Mouse (Mus musculus): ENCODE data around the gene Zfp622. TPM values are rescaled to one million over a fixed set of nuclear protein-coding genes. Genes with fewer than 3 reads are reported as not detected.
A peak's percentile ranks its signal among the peaks of the same experiment; 100 is the strongest.
"Not testable (repeated sequence)": the region's sequence is repeated elsewhere in the genome, so short reads cannot be mapped to it uniquely, and the experiment has no call there.

Zfp622 gene
- polyA plus RNA-seq, 1 experiment from 2014 or later = 31.1 TPM

DNA sequence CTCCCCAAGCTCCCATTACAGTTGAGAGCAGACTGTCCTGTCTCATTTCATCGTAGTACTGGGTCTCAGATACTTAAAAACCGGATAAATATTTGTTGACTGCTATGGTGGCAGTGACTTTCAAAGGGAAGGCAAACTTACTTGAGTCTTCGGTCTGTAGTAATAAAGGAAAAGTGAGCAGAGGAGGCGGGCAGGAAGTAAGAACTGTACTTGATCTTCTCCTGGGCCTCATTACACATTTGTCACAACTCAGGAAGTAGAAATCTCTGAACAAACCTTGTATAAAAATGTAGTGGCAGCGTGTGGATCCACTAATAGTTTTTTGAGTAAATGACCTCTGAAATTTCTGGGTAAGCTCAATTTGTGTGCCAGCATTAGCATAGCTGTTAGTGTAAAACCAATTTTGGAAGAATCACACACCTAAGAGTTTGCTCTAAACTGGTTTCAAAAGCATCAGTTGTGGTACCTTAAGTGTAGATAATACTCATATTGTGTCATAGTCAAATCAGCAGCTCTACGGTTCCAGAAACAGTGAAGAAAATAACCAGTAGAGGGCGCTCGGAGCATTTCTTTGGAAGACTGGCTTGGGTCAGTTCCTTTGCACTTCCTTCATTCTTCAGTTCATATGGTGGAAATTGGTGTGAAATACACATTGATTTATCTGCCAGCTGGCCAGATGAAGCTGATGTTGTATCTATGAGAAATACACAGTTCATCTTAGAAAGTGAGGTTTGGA, 9.0 kb downstream of the Zfp622 start:
- peak; percentile 45; the same call in 1 of the 2 replicates for ATAC-seq
- no peaks in the 10 kb centered on the region for H3K9me3 ChIP-seq (ENCODE audit: control insufficient read depth, low read length)
- no peaks in the 10 kb centered on the region; the same call in 1 of the 2 replicates for H3K4me1 ChIP-seq (ENCODE audit: control insufficient read depth, insufficient read depth, low read depth, low read length)
- no peak overlapping the region for H3K27ac ChIP-seq (ENCODE audit: low read depth, low read length)
- H3K36me3 ChIP-seq (ENCODE audit: control insufficient read depth, insufficient read depth, low read length) = peaks cover 8% of the 10 kb centered on the region; the same call in 1 of the 2 replicates
- H3K4me2 ChIP-seq (ENCODE audit: low read length) = no peak overlapping the region
- no peak overlapping the region for H3K4me3 ChIP-seq (ENCODE audit: low read length)
- H3K9ac ChIP-seq (ENCODE audit: low read depth, low read length) = no peak overlapping the region
- no peaks in the 10 kb centered on the region for H3K27me3 ChIP-seq (replicated peaks; ENCODE audit: control insufficient read depth, insufficient read depth, low read length)
- WGBS = 60% methylated on average over 8 of the region's 8 CpGs

DNA sequence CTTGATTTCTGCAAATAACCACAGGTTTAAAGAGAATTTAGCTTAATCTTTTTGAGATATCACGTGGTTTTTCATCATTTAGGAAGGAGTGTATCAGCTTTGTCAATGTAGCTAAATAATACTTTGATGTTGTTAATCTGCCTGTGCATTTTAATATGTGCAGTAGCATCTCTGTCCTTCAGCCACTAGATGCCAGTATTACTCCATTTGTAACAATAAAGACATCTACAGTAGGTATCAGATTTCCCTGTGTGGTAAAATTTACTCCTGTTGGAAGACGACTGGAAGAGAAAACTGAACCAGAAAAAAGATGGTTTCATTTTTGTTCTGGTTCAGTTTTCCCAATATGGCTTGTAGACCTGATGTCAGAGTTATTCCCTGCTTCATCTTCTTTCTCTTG, 11.4 kb downstream of the Zfp622 start:
- no peak overlapping the region for H3K4me2 ChIP-seq (ENCODE audit: low read length)
- no peak overlapping the region for H3K4me3 ChIP-seq (ENCODE audit: low read length)
- H3K27me3 ChIP-seq (replicated peaks; ENCODE audit: control insufficient read depth, insufficient read depth, low read length) = no peaks in the 10 kb centered on the region
- no peak overlapping the region for H3K9ac ChIP-seq (ENCODE audit: low read depth, low read length)
- 0 out of 2 replicates have a peak, but pooled peaks have one; percentile 57 for ATAC-seq
- no peak overlapping the region for H3K27ac ChIP-seq (ENCODE audit: low read depth, low read length)
- peaks cover 6% of the 10 kb centered on the region; the same call in 1 of the 2 replicates for H3K36me3 ChIP-seq (ENCODE audit: control insufficient read depth, insufficient read depth, low read length)
- H3K9me3 ChIP-seq (ENCODE audit: control insufficient read depth, low read length) = no peaks in the 10 kb centered on the region
- WGBS = 44% methylated on average over 2 of the region's 2 CpGs
- no peaks in the 10 kb centered on the region for H3K4me1 ChIP-seq (ENCODE audit: control insufficient read depth, insufficient read depth, low read depth, low read length)

DNA sequence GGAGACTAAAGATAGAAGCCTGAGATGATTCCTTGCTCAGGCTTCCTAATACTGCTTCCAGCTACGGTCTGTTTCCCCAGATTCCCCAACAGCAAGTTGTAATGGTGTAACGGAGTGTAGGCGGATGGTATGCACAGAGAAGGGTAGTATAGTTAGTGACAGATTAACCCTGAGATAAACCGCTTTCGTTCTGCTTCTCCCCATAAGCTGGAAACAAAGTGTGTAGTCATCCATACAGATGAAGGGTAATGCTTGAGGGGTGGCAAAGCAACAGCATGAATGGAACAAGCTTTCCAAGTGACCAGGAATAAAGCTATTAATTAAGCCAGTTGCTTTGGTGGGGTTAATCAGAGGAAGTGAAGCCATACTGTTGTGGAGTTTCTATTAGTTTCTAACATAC, 15.4 kb downstream of the Zfp622 start:
- H3K36me3 ChIP-seq (ENCODE audit: control insufficient read depth, insufficient read depth, low read length); H3K4me2 ChIP-seq (ENCODE audit: low read length); H3K27ac ChIP-seq (ENCODE audit: low read depth, low read length); H3K4me3 ChIP-seq (ENCODE audit: low read length); H3K4me1 ChIP-seq (ENCODE audit: control insufficient read depth, insufficient read depth, low read depth, low read length); H3K9ac ChIP-seq (ENCODE audit: low read depth, low read length); H3K27me3 ChIP-seq (replicated peaks; ENCODE audit: control insufficient read depth, insufficient read depth, low read length); H3K9me3 ChIP-seq (ENCODE audit: control insufficient read depth, low read length): not testable (repeated sequence)
- ATAC-seq = peak; percentile 35; the same call in 1 of the 2 replicates
- 30% methylated on average over 5 of the region's 5 CpGs for WGBS

DNA sequence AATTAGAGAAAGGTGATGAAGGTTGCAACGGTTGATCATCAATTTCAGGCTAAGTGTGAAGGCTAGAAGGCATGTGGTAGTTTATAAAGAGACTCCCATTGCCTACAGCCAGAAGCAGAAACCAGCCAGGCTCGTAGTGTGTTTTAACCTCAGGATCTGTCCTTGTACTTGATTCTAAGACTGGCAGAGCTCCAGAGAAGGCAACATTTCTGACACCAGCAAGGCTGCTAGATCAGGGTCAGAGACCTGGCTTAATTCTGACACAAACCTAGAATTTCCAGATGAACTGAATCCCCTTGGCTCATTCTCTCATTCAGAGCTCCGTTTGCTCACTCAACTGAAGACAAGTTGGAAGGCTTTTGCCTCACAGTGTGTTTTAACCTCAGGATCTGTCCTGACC, 24.5 kb downstream of the Zfp622 start:
- H3K4me1 ChIP-seq (ENCODE audit: control insufficient read depth, insufficient read depth, low read depth, low read length) = no peaks in the 10 kb centered on the region
- H3K9me3 ChIP-seq (ENCODE audit: control insufficient read depth, low read length) = no peaks in the 10 kb centered on the region
- ATAC-seq = no peak
- no peak overlapping the region for H3K27ac ChIP-seq (ENCODE audit: low read depth, low read length)
- WGBS = 88% methylated on average over 3 of the region's 3 CpGs
- H3K36me3 ChIP-seq (ENCODE audit: control insufficient read depth, insufficient read depth, low read length) = no peaks in the 10 kb centered on the region
- H3K27me3 ChIP-seq (replicated peaks; ENCODE audit: control insufficient read depth, insufficient read depth, low read length) = no peaks in the 10 kb centered on the region
- no peak overlapping the region for H3K4me2 ChIP-seq (ENCODE audit: low read length)
- no peak overlapping the region for H3K9ac ChIP-seq (ENCODE audit: low read depth, low read length)
- H3K4me3 ChIP-seq (ENCODE audit: low read length) = no peak overlapping the region

DNA sequence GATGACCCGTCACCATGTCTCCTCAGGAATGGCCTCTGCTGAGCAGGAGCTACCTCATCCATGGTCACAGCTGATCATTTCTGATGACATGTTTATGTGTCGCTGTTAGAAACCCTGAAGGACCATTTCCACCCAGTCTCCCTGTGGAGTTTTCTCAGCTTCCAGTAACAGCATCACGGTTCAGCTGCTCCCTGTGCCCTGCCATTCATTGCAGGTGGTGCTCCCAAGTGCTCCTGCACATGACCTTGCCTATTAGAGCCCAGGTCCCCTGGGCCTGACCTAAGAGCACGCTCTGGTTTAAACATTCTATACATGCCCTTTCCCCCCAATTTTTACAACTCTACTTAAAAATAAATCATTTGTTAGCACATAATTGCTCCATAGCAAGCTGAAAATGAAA, 28.7 kb downstream of the Zfp622 start:
- Histone ChIP-seq H3K4me1 (ENCODE audit: control insufficient read depth, insufficient read depth, low read depth, low read length) (0 out of 2 replicates have a peak, but pooled peaks cover 2% of the 10 kb centered on the region), H3K36me3 (ENCODE audit: control insufficient read depth, insufficient read depth, low read length) (no peaks in the 10 kb centered on the region), H3K9me3 (ENCODE audit: control insufficient read depth, low read length) (no peaks in the 10 kb centered on the region), H3K27me3 (replicated peaks; ENCODE audit: control insufficient read depth, insufficient read depth, low read length) (no peaks in the 10 kb centered on the region), H3K27ac (ENCODE audit: low read depth, low read length) (no peak overlapping the region), H3K4me3 (ENCODE audit: low read length) (no peak overlapping the region), H3K4me2 (ENCODE audit: low read length) (no peak overlapping the region), H3K9ac (ENCODE audit: low read depth, low read length) (no peak overlapping the region)
- no peak for ATAC-seq
- WGBS = 54% methylated on average over 4 of the region's 4 CpGs

DNA sequence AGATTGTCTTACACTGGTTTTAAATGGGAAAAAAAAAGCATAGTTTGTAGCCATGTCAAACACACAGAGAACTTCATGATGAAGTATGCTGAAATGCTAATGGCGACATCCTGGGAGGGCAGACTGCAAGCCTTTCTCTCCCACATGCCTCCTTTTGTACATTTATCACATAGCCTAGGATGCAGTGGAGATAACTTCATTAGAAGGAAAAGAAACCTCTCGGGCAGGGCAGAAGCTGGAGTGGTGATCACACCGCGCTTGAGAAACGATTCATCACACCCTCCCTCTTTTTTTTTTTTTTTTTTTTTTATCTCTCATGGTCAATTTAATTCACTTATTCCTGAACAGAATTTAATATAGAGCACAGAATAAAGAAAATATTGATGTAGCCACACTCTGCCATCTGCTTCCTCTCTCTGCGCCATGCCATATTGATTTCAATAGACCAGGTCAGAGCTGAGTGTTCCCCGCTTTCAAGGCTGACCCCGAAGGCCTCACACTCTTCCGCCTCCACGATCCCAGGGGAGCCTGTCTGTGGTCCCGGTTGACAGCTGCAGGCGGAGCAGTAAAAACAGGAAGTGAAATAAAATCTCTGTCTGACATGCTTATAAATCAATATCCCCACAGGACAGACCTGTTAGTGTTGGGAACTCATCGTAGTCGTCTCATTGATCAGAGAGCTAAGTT, 32.0 kb downstream of the Zfp622 start:
- Histone ChIP-seq H3K9ac (ENCODE audit: low read depth, low read length) (no peak overlapping the region), H3K4me2 (ENCODE audit: low read length) (no peak overlapping the region), H3K36me3 (ENCODE audit: control insufficient read depth, insufficient read depth, low read length) (no peaks in the 10 kb centered on the region), H3K4me1 (ENCODE audit: control insufficient read depth, insufficient read depth, low read depth, low read length) (0 out of 2 replicates have a peak, but pooled peaks cover 2% of the 10 kb centered on the region), H3K27ac (ENCODE audit: low read depth, low read length) (no peak overlapping the region), H3K27me3 (replicated peaks; ENCODE audit: control insufficient read depth, insufficient read depth, low read length) (no peaks in the 10 kb centered on the region), H3K4me3 (ENCODE audit: low read length) (no peak overlapping the region), H3K9me3 (ENCODE audit: control insufficient read depth, low read length) (no peaks in the 10 kb centered on the region)
- no peak for ATAC-seq
- 36% methylated on average over 14 of the region's 14 CpGs for WGBS

DNA sequence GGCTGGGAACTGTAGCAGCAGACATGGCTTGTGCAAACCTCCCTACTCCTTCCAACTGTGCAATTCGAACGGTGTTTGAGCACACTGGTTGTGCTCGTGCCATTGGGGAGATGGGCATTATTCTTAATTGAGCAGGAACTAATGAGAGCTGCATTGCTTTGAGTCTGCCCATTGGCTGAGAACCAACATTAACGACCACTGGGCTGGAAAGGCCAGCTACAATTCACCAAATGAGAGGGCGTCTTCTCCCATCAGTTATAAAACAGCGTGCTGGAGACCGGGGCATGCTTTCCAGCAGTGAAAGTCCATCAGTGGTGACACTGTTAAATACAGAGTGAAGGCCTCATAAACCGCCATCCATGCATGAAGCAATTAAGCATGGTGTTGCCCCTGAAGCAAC, 37.6 kb downstream of the Zfp622 start:
- no peaks in the 10 kb centered on the region for H3K27me3 ChIP-seq (replicated peaks; ENCODE audit: control insufficient read depth, insufficient read depth, low read length)
- no peaks in the 10 kb centered on the region for H3K36me3 ChIP-seq (ENCODE audit: control insufficient read depth, insufficient read depth, low read length)
- no peak overlapping the region for H3K4me2 ChIP-seq (ENCODE audit: low read length)
- no peak overlapping the region for H3K9ac ChIP-seq (ENCODE audit: low read depth, low read length)
- WGBS = 38% methylated on average over 8 of the region's 8 CpGs
- peak; percentile 87 for ATAC-seq
- no peaks in the 10 kb centered on the region for H3K9me3 ChIP-seq (ENCODE audit: control insufficient read depth, low read length)
- H3K4me1 ChIP-seq (ENCODE audit: control insufficient read depth, insufficient read depth, low read depth, low read length) = no peaks in the 10 kb centered on the region
- no peak overlapping the region for H3K27ac ChIP-seq (ENCODE audit: low read depth, low read length)
- H3K4me3 ChIP-seq (ENCODE audit: low read length) = no peak overlapping the region

DNA sequence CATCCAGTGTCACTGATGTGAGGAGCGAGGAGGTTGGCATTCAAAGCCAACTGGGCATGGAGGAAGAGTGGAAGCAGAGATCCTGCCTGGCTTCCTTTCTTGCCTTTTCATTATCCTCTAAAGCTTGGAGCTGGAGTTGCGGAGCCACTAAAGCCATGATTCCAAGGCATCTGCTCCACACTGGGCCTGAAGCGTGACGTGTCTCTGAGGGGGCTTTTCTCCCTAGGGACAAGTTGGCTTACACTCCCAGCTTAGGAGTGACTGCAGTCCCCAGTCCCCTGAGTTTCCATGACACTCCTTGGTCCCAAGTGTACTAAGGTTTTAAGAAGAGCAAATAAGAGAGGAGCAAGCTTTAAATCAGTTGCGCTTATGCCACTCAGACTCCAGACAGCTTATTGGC, 38.5 kb downstream of the Zfp622 start:
- H3K4me1 ChIP-seq (ENCODE audit: control insufficient read depth, insufficient read depth, low read depth, low read length) = no peaks in the 10 kb centered on the region
- 66% methylated on average over 5 of the region's 5 CpGs for WGBS

DNA sequence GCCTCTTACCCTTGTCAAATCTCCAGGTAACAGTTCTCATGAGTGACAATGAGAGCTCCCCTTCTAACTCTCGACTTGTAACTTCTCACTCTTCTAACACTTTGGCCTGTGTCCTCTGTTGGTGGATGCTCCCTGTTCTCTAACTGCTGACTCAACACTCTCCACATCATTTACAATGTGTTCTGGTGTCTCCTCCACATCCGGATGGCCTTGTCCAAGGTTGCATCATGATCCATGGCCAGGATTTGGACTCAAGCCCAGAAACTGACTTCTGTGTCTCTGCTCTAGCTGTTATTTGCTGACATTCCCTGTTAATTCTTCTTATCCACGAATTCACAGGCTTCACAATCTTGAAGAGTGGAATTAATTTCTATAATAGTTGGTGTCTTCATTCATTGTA, 47.5 kb downstream of the Zfp622 start:
- Histone ChIP-seq H3K9me3 (ENCODE audit: control insufficient read depth, low read length) (no peaks in the 10 kb centered on the region), H3K36me3 (ENCODE audit: control insufficient read depth, insufficient read depth, low read length) (no peaks in the 10 kb centered on the region), H3K4me2 (ENCODE audit: low read length) (no peak overlapping the region), H3K4me1 (ENCODE audit: control insufficient read depth, insufficient read depth, low read depth, low read length) (no peaks in the 10 kb centered on the region), H3K27me3 (replicated peaks; ENCODE audit: control insufficient read depth, insufficient read depth, low read length) (no peaks in the 10 kb centered on the region), H3K4me3 (ENCODE audit: low read length) (no peak overlapping the region), H3K9ac (ENCODE audit: low read depth, low read length) (no peak overlapping the region), H3K27ac (ENCODE audit: low read depth, low read length) (no peak overlapping the region)
- 74% methylated on average over 3 of the region's 3 CpGs for WGBS
- ATAC-seq = no peak

More for the DNA sequence above, 38.5 kb downstream of the Zfp622 start:
- H3K36me3 ChIP-seq (ENCODE audit: control insufficient read depth, insufficient read depth, low read length) = no peaks in the 10 kb centered on the region
- no peaks in the 10 kb centered on the region for H3K27me3 ChIP-seq (replicated peaks; ENCODE audit: control insufficient read depth, insufficient read depth, low read length)
- no peak overlapping the region for H3K9ac ChIP-seq (ENCODE audit: low read depth, low read length)
- no peak overlapping the region for H3K27ac ChIP-seq (ENCODE audit: low read depth, low read length)
- H3K4me3 ChIP-seq (ENCODE audit: low read length) = no peak overlapping the region
- H3K9me3 ChIP-seq (ENCODE audit: control insufficient read depth, low read length) = no peaks in the 10 kb centered on the region
- H3K4me2 ChIP-seq (ENCODE audit: low read length) = no peak overlapping the region
- no peak for ATAC-seq

All from hindbrain, embryonic 16.5 days (tissue).